Mouse (Mus musculus): Measurements from ENCODE around the gene Swt1. TPM values are rescaled to one million over a fixed set of nuclear protein-coding genes. Genes with fewer than 3 reads are reported as not detected.

Gene Swt1
- polyA plus RNA-seq, 1 experiment = 15.6 TPM

DNA sequence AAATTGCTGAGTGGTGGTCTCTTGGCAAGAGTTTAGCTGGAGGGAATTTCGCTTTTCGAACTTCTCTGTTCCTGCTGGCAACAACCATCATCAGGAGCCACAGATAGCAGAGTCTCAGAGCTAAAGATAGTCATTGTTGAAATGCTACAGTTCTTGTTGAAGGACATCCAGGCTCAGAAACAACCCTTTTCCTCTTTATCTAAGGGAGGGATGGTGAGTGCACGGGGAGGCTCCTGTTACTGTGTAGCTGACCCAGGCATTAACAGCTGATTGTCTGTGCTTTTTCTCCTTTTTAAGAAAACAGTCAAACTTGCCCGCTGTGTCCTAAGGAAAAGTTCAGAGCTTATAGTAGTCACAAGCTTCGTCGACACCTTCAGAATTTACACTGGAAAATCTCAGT is 7.2 kb upstream of the Swt1 start:
- no peaks in the 10 kb centered on the region for H3K4me1 ChIP-seq (ENCODE audit: control insufficient read depth, insufficient read depth, low read length)
- no peak overlapping the region for H3K27ac ChIP-seq (ENCODE audit: insufficient read depth, low read length)
- TF ChIP-seq CTCF (IDR thresholded peaks at IDR 0.05; ENCODE audit: borderline replicate concordance, insufficient read depth, low read length) = no peak
- TF ChIP-seq POLR2A (IDR thresholded peaks at IDR 0.05; ENCODE audit: low read depth, low read length) = no peak
- H3K4me3 ChIP-seq (ENCODE audit: insufficient read depth, low read length) = no peak overlapping the region

DNA sequence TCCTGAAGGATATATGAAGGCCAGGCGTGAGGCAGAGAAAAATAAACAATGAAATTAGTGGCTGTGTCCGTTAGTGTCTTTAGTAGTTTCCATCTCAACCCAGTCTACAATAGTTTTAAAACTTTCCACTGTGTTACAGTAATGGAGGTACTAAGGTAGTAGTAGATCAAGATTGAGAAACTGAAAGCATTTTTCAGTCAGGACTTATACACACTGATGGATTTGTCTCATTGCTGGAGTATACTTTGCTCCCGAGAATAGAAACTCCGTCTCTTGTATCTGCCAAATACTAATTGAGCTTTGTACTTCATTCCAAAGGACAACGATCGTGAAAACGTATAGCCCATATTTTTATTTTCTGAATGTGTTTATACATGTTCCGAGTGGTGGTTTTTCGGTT is 1.1 kb upstream of the Swt1 start:
- Histone ChIP-seq H3K4me1 (ENCODE audit: control insufficient read depth, insufficient read depth, low read length) (peaks cover 3% of the 10 kb centered on the region; the same call in 1 of the 2 replicates), H3K27ac (ENCODE audit: insufficient read depth, low read length) (peak overlapping the region; percentile 87; the same call in 1 of the 2 replicates), H3K4me3 (ENCODE audit: insufficient read depth, low read length) (peak overlapping the region; percentile 60)
- TF ChIP-seq CTCF (IDR thresholded peaks at IDR 0.05; ENCODE audit: borderline replicate concordance, insufficient read depth, low read length) (no peak), POLR2A (IDR thresholded peaks at IDR 0.05; ENCODE audit: low read depth, low read length) (no peak)

DNA sequence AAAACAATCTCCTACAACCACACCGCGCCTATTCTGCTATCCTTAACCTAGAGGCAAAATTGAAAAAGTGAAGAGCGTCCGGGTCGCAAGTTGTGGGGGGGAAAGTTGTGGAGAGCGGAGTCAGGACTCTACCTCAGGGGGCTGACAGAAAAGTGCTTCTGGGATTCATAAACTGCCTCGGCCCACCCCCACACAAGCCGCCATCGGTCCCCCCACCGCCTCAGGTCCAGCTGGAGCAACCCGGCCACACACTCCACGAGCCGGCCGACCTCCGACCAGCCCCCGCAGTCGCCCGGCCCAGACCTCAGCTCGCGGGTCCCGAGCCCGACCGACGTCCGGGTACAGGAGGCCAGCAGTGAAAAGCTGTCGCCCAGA is 380 bp downstream of the Swt1 start:
- H3K4me1 ChIP-seq (ENCODE audit: control insufficient read depth, insufficient read depth, low read length) = peaks cover 3% of the 10 kb centered on the region; the same call in 1 of the 2 replicates
- H3K4me3 ChIP-seq (ENCODE audit: insufficient read depth, low read length) = peak overlapping the region; percentile 73
- H3K27ac ChIP-seq (ENCODE audit: insufficient read depth, low read length) = 0 out of 2 replicates have a peak overlapping the region, but pooled peaks have one; percentile 13
- TF ChIP-seq CTCF (IDR thresholded peaks at IDR 0.05; ENCODE audit: borderline replicate concordance, insufficient read depth, low read length) = no peak
- TF ChIP-seq POLR2A (IDR thresholded peaks at IDR 0.05; ENCODE audit: low read depth, low read length) = no peak

DNA sequence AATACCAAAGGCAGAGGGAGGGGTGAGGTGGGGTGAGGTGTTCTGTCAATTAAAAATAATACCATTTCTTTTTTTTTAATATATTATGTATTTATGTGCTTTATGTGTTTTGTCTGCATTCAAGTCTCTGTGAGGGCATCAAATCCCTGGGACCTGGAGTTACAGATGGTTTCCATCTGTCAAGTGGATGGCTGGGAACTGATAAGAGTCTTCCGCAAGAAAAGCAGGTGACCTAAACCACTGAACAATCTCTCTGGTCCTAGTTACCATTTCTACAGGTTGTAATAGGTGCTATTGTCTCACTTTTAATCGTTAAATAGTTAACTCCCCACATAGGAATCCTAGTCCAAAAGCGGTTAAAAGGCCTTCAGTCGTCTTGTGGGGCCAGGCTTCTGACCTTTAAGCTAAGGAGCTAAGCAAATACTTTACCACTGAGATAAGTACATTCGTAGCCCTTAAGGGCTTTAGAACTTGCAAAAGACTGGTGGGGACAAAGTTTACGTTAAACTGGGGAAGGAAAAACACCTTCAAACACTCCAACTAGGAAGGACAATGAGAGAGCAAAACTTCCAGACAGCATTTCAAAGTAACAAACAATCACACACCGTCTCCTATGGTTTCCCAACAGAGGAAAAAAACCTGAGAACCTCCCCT is 1.2 kb downstream of the Swt1 start:
- H3K4me3 ChIP-seq (ENCODE audit: insufficient read depth, low read length) = peak overlapping the region; percentile 73
- no peak overlapping the region for H3K27ac ChIP-seq (ENCODE audit: insufficient read depth, low read length)
- TF ChIP-seq POLR2A (IDR thresholded peaks at IDR 0.05; ENCODE audit: low read depth, low read length) = no peak
- TF ChIP-seq CTCF (IDR thresholded peaks at IDR 0.05; ENCODE audit: borderline replicate concordance, insufficient read depth, low read length) = no peak
- H3K4me1 ChIP-seq (ENCODE audit: control insufficient read depth, insufficient read depth, low read length) = peaks cover 3% of the 10 kb centered on the region; the same call in 1 of the 2 replicates

DNA sequence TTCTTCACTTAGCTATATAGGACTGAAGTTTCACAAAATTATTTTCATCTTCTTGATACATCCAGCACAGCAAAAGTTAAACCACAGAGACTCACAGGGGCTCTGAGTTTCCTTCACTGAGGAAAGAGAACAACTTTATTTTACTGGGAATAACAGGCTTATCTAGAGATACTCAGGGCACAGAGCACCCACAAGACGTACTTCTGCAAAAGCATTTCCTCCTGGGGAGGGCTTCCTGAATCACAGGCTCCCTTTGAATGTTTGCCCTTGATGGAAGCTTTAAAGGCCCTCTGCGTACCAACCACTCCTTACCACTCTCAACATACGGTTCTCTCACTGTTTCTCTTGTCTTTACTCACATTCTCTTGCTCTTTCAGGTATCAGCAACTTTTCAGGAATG is 6.1 kb downstream of the Swt1 start:
- Histone ChIP-seq H3K27ac (ENCODE audit: insufficient read depth, low read length) (no peak overlapping the region), H3K4me3 (ENCODE audit: insufficient read depth, low read length) (no peak overlapping the region), H3K4me1 (ENCODE audit: control insufficient read depth, insufficient read depth, low read length) (no peaks in the 10 kb centered on the region)
- TF ChIP-seq POLR2A (IDR thresholded peaks at IDR 0.05; ENCODE audit: low read depth, low read length) (no peak), CTCF (IDR thresholded peaks at IDR 0.05; ENCODE audit: borderline replicate concordance, insufficient read depth, low read length) (no peak)

DNA sequence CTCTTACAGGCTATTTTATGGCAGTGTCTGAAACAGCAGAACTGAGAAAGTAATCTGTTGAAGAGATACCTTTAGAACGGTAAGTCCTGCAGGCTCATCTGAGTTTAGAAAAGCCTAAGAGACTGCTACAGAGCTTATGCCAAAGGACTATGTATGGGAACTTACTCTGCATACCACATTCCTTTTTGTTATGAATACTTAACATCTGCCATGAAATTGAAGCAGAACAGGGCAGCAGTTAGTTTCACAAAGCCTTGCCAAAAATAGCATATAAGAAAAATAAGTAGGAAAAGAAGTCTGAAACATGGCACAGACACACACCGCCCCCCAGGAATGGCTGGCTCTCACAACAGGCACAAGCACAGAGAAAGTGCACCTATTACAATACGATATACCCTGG is 18.4 kb downstream of the Swt1 start:
- Histone ChIP-seq H3K4me3 (ENCODE audit: insufficient read depth, low read length) (no peak overlapping the region), H3K27ac (ENCODE audit: insufficient read depth, low read length) (no peak overlapping the region), H3K4me1 (ENCODE audit: control insufficient read depth, insufficient read depth, low read length) (no peaks in the 10 kb centered on the region)
- TF ChIP-seq CTCF (IDR thresholded peaks at IDR 0.05; ENCODE audit: borderline replicate concordance, insufficient read depth, low read length) (no peak), POLR2A (IDR thresholded peaks at IDR 0.05; ENCODE audit: low read depth, low read length) (no peak)

DNA sequence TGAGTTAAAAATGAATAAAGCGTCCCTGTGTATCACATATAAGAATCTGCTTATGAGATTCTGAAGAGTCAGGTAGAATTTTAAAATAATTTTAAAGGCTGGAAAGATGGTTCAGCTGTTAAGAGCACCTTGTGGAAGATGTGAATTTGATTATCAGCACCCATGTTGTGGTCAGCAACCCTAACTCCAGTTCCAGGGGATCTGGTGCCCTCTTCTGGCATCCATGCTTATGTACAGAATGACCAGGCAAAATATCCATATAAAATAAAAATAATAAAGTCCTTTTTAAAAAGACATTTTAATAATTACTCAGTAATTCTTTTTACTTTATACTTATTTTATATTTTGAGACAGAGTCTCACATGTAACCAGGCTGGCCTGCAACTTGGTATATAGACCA is 38.2 kb downstream of the Swt1 start:
- Histone ChIP-seq H3K4me3 (ENCODE audit: insufficient read depth, low read length) (no peak overlapping the region), H3K4me1 (ENCODE audit: control insufficient read depth, insufficient read depth, low read length) (no peaks in the 10 kb centered on the region), H3K27ac (ENCODE audit: insufficient read depth, low read length) (no peak overlapping the region)
- TF ChIP-seq CTCF (IDR thresholded peaks at IDR 0.05; ENCODE audit: borderline replicate concordance, insufficient read depth, low read length) = peak; percentile 40; the same call in 1 of the 2 replicates
- no peak for TF ChIP-seq POLR2A (IDR thresholded peaks at IDR 0.05; ENCODE audit: low read depth, low read length)

DNA sequence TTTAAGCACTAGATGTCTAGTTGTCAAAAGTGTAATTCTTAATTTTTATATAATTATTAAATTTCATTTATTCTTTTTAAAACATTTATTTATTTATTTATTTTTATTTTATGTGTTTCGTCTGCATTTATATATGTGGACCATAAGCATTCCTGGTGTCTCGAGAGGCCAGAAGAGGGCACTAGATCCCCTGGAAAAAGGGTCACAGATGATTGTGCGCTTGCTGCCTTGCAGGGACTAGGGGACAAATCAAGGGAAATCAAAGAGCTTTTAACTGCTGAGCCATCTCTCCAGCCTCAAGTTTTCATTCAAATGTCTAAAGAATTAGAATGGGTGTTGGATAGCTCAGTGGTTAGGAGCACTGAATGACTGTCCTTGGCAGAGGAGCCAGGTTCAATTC is 50.9 kb downstream of the Swt1 start:
- no peak overlapping the region for H3K27ac ChIP-seq (ENCODE audit: insufficient read depth, low read length)
- no peaks in the 10 kb centered on the region for H3K4me1 ChIP-seq (ENCODE audit: control insufficient read depth, insufficient read depth, low read length)
- TF ChIP-seq POLR2A (IDR thresholded peaks at IDR 0.05; ENCODE audit: low read depth, low read length) (no peak), CTCF (IDR thresholded peaks at IDR 0.05; ENCODE audit: borderline replicate concordance, insufficient read depth, low read length) (no peak)
- no peak overlapping the region for H3K4me3 ChIP-seq (ENCODE audit: insufficient read depth, low read length)

DNA sequence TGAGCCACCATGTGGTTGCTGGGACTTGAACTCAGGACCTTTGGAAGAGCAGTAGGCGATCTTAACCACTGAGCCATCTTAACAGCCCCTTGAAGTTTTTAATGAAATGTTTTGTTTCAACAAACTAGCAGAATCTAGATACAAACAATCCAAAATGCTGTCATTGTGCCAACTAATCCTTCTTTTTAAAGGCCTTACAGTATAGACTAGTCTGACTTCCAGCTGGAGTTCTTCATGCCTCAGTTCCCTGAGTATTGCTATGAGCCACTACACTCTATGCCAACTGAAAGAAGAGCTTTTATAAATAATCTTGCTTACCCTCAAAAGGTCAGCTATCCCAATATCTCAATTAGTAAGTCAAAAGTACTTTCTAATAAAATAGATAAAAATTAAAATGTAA is 55.4 kb downstream of the Swt1 start:
- H3K4me1 ChIP-seq (ENCODE audit: control insufficient read depth, insufficient read depth, low read length) = peaks cover 2% of the 10 kb centered on the region; the same call in 1 of the 2 replicates
- no peak overlapping the region for H3K27ac ChIP-seq (ENCODE audit: insufficient read depth, low read length)
- H3K4me3 ChIP-seq (ENCODE audit: insufficient read depth, low read length) = no peak overlapping the region
- TF ChIP-seq POLR2A (IDR thresholded peaks at IDR 0.05; ENCODE audit: low read depth, low read length) (no peak), CTCF (IDR thresholded peaks at IDR 0.05; ENCODE audit: borderline replicate concordance, insufficient read depth, low read length) (no peak)

DNA sequence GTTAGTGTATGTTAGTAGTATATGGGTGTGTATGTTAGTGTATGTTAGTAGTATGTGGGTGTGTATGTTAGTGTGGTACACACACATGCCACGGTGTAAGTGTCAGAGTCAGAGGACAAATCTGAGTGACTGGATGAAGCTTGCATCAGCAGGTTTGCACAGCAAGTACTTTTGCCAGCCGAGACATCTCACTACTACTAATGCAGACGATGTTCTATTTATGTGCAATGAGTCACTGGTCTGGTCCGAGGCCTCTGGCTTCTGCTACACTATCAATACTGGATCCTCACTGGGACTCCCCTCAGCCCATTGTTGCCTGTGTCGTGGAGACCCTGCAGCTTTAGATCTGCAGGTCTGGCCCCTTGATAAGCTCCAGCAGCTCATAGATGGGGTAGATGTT is 56.7 kb downstream of the Swt1 start:
- no peak for TF ChIP-seq CTCF (IDR thresholded peaks at IDR 0.05; ENCODE audit: borderline replicate concordance, insufficient read depth, low read length)
- TF ChIP-seq POLR2A (IDR thresholded peaks at IDR 0.05; ENCODE audit: low read depth, low read length) = no peak
- H3K4me3 ChIP-seq (ENCODE audit: insufficient read depth, low read length) = no peak overlapping the region

More for the DNA sequence above, 56.7 kb downstream of the Swt1 start:
- peaks cover 2% of the 10 kb centered on the region; the same call in 1 of the 2 replicates for H3K4me1 ChIP-seq (ENCODE audit: control insufficient read depth, insufficient read depth, low read length)
- no peak overlapping the region for H3K27ac ChIP-seq (ENCODE audit: insufficient read depth, low read length)

All from embryonic fibroblast, embryonic 13.5 days (primary cell).